Mouse (Mus musculus): ENCODE data around the gene Bcl2l11.

- TF ChIP-seq CTCF (conservative IDR thresholded peaks at IDR 0.05; ENCODE audit: insufficient read depth, insufficient read length, low read depth, low read length) (no peak), POLR2A (IDR thresholded peaks at IDR 0.05; ENCODE audit: low read depth, low read length) (no peak)
Observed at GRCm38 (mm10) chr2:128094196-128094595, 31.6 kb upstream of the Bcl2l11 start.

Measured in kidney, adult 2 months (tissue).